Mouse (Mus musculus) skeletal muscle tissue, adult 2 months (tissue): ENCODE data around the gene Grsf1.

ENCODE experiments used
- DNase-seq: peaks from one replicate; pipeline ENCODE4 v3.0.0-alpha.2; 2012; ENCODE audit warnings: low read depth, low spot score

The Grsf1 gene

DNA sequence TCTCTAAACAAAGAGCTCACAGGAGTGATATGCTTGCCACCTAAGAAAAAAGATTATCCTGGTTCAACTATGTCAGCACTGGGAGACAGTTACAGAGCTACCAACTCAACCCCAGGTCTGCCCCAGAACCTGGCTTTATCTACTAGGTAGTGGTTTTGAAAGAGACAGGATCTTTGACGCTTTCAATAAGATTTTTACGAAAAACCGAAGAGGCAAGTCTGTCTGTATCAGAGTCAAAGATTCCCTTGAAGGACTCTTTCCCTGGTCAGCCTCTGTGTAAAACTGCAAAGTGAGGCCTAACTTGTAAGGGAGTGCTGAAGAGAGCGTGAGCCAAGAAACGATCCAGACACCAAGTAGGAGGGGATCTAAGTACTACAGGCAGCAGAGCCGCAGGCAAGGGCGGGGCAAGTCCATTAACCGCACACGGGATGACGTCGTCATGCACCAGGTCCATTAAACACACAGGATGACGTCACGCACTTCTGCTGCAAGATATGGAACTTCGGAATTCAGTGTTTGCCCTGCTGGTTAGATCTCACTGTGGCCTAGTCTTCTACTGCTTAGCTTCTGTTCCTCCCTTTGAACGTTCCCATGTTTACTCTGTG, 12.7 kb upstream of the Grsf1 start:
- DNase-seq = no peak

DNA sequence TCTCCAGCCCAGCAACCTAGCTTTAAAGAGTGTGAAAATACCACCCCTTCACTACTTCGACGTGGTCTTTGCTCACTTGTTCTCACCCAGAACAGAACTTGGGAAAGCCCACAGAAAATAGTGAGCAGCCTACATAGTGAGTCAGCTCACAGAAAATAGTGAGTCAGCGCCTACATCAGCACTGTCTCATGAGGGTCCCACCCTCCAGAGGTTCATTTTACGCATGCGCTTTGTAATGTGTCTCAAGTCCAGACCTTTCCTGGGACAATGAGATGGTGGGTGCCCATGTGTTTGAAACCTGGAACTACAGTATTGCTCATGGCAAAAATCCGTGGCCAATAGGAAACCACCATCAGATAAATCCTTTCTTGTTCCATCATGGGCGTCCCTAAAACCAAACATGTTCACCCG, 12.0 kb upstream of the Grsf1 start:
- no peak for DNase-seq

DNA sequence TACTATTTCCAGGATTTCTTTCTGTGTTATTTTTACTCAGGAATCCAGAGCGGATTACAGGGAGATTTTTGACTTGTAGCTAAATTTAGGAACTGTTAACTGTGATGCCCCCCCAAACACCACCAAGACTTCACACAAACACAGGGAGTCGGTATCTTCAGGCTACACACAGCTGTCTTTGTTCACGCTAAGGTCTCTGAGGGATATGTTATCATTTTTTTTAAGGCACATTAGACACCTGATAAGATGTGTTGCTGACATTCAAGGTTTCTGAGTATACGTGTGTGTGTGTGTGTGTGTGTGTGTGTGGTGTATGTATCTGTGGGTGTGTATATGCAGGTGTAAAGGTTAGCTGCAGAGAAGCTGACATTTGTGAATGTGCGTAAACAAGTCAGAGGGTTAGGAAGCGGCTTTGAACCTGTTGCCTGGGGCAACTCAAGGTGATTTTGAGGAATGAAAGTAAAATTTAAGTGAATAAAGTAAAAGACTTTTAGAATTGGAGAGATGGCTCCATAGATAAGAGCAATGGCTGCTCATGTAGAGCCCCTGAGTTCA, 9.9 kb upstream of the Grsf1 start:
- no peak for DNase-seq

DNA sequence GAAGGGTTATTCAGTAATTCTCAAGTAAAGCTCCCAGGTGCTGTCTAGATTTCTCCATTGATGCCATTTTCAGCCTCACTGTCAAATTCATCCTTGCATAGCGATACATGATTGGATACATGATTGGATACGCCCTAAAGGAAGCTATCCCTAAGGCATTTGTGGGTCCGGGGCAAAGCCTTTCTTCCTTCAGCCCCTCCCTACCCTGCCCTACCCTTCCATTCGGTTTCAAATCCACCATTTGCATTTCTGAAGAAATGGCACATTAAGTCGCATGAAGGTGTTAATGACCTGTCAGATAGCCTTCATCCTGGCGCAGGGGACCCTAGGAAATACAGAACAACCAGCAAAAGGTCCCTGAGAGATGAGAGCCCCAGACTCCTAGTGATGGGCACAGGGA, 9.3 kb upstream of the Grsf1 start:
- DNase-seq = no peak

DNA sequence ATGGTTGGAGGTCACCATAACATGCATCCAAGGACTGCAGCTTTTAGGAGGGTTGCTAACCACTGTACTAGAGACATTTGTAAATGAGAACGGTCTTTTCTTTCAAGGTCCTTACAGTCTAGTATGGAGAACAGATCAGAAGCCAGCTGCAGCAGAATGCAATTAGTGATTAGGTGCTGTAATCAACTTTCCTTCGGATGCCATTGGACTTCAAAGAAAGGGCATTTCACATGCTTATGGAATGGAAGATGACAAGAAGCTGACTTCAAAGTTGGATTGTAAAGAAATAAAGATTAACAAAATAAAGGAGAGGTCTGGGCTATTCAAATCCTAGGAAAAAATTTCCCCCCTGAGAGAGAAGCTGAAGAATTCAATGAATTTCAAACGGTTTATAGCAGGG, 8.3 kb upstream of the Grsf1 start:
- no peak for DNase-seq

DNA sequence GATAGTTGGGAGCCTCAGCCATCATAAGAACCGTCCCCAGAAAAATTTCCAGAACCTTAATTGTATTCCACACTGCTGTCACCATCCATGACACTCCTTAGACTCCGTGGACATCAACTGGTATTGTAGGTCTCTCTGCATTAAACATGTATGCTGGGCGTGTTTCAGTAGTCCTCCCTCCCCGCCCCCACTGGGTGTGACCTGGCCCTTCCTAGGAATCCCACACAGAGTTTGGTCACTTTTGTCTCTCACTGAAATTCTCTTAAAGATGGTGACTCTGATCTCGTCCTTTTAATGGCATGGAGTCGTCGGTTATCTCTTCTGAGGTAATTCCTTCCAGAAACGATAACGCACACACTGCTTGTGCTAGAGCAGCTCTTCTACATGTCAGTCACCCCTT, 7.7 kb upstream of the Grsf1 start:
- no peak for DNase-seq

DNA sequence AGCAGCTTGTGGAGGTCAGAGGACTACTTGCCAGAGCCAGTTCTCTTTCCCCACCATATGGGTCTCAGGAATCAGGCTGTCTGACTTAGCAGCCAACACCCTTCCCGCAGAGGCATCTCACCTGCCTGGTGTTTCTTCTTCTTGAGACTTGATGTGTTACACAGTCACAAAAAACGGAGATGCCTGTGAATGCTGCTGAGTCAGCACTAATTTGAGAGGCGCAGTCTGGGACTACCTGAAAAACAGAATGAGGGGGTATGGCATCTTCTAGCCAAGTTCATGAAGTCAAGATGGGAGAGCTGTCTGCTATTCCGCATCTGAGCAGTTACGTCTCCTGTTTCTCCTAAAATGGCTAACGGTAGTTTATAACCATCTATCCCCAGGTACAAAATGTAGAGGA, 4.6 kb upstream of the Grsf1 start:
- no peak for DNase-seq

DNA sequence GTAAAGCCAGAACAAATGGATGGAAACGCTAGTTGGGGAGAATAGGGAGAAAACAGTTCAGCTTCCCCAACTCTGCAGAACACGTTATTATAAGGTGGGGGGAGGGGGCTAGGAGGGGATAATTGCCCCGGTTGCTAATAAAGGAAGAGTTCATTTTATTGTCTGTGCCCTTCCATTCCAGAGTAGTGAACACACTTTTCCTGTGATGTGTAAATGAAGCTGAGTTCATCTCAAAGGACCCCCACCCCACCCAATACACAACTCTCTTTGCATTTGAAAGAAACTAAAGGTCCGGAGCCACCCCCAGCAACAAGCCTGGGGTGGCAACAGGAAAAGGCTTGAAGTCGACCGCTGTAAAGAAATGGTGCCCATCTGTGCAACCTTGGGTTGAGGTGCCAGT, 3.4 kb upstream of the Grsf1 start:
- no peak for DNase-seq

DNA sequence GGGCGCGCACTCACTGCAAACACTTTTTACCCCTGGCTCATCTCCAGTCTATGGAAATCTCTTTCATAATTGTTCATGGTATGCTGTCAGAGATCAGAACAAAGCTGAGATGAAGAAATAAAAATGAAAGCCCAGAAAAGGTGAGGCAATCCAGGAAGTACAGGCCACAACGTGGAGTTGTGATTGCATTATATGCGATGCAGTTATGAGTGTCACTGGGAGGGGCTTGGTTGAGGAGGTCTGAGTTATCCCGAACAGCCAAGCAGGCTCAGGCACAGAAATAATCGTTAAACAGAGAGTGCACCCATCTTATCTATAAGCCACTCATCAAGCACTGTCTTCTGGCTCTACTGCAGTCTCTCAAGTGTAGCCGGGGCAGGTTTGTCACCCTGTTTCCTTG, 3.0 kb upstream of the Grsf1 start:
- DNase-seq = no peak

DNA sequence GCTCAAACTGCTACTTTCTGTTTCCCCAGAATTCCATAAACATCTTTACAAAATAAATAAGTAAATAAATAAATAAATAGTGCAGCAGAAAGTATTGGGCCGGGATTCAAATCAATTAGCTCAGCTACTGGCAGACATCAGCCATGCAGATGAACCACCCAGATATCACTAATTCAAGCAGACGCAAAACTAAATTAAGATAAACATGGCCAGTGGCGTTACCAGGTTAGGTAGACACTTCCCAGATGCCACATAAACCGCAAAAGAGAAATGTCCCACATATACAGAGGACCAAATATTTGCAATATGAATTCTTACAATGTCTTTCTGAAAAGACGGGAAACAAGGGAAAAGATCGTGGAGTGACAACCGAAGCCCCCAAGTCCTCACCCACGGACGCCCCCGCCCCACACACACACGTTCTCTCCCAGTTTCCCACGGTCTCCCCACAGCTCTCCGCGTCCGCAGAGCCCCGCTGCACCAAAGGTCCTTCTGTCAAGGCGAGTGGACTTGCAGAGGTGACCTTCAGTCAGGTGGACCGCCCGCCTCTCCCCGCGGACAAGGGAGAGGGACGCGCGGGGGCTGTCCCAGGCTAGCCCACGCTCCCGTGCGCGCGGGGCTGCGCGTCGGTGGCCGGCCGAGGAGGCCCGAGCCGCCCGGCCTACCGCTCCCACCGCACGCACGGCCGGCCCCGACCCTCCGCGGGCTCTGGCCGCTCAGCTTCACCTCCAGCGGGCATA, 1.1 kb downstream of the Grsf1 start:
- DNase-seq = no peak

DNA sequence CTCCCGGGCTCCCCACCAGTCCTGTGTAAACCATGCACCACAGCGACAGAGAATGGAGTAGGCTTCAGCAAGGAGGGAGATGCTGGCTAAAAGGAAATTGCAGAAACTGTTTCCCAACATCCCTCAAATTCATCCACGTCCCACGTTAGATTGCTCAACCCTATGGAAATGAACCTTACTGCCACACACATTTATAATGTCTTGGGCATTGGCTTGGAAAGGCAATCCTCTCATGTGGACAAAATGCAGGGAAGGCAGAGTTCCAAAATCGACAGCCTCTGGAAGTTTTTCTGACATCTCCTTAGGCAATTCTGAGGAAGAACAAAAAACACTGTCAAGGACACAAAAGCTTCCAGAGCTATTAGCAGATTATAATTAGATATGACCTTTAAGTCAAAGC, 12.1 kb downstream of the Grsf1 start:
- no peak for DNase-seq

DNA sequence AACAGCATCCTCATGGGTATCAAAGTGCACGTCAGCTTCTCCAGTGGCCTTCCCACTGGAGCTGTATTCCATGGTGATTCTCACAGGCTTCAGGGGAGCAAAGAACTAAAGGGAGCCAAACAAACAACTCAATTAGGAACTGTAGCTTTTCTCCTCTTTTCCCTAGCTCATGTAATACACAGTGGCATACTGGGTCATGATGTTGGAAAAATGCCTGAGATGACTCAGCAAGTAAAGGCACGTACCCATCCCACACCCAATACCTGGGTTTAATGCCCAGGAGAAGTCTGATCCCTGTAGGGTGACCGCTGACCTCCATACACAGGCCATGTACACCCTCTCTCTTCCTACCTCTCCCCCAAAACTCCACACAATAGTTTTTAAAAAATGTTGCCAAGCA, 12.8 kb downstream of the Grsf1 start:
- no peak for DNase-seq

DNA sequence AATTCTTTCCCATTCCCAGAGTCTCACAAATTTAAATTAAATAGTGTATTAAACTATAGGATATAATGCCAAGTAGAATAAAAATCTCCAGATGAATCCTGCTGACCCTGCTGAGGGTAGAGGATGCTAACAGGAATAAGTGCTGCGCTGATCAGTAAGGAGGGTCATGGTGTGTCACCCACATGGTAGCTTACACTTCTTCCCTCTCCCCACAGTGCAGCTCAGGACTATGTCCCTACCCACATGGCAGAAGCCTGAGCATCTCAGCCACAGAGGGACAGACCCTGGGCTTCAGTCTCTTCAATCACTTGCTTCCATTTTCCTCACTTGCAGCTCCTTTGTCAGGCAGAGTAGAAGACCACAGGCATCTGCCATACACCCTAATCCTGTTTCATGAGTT, 18.1 kb downstream of the Grsf1 start:
- DNase-seq = no peak

DNA sequence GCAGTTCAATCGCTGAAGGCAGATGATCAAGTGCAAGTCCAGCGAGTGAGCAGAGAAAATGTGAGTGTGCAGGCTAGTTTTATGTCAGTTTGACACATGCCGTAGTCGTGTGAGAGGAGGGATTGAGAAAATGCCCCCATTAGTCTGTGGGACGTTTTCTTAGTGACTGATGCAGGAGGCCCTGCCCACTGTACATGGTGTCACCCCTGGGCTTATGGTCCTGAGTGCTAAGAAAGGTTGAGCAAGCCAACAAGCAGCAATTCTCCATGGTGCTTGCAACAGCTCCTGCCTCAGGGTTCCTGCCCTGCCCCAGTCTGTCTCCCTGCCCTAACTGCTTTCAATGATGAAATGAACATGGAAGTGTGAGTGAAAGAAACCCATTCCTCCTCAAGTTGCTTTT, 23.4 kb downstream of the Grsf1 start:
- DNase-seq = no peak

DNA sequence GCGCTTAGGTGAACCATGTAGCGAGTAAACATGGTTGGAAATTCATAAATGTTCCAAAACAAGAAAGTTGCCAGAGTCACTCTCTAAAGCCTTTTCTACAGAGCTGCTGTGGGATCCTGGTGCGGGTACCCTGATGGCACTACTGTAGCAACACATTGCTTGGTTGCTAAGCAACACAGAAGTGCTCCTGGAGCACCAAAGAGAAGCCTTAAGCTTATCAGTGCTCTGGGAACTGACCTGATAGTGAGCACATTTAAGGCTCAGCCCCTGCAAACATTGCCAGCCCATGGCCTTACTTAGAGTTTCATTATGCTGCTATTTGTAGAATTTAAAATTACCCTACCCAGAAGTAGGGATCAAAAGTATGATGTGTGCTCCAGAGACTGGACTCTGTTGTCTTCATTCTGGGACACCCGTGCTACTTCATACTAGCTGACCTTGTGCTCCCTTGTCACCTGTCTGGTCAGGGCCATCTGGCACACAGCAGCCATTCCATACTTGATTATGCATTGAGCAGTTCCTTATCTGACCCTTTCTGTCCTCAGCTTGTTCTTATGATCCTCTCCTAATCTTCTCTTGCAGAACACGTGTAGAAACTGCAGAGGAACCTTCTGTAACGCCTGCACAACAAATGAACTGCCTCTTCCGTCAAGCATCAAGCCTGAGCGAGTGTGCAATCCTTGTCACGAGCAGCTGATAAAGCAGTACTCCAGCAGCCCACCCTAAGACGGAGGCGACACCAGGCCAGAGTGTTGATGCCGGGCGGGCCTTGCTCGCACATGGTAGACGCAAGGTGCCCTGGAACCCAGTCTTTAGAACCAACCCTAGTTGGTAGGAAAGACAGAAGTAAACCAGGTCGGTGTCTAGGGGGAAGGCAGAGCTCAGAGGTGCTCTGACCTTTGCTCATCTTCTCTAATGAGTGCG, 26.5 kb downstream of the Grsf1 start:
- no peak for DNase-seq

DNA sequence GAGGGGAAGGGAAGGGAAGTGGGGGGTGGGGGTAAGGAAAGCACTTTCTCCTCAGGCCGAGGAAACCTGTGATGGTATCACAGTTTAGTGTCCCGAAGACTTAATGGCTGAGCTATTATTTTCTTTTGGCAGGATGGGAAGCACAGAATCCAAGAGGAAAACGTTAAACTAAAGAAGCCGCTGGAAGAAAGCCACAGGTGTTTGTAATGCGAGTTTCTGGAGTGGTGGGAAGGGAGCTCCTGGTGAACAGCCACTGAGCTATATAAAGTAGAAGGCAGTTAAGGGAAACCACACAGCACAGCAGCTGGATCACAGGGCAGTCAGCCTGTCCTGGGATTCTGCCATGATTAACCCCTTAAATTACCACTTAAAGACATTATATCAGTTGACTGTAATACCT, 30.6 kb downstream of the Grsf1 start:
- no peak for DNase-seq

DNA sequence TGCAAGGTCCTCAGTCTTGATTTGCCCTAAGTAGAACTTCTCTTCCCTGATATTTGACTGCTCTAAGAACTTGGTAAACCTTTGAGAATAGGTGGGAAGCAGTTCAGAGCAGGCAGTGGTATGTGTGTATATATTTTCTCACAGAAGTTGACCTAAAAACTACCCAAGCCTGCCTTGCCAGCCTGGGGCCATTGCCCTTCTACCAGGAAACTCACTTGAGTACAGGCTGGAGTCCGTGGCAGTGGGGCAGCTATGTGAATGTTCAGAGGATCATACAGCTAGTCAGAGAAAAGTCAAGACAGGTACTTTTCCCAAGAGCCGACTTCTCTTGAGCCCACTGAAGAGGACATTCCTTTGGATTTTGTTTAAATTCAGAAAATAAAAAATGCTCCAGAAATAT, 31.1 kb downstream of the Grsf1 start:
- DNase-seq = no peak

DNA sequence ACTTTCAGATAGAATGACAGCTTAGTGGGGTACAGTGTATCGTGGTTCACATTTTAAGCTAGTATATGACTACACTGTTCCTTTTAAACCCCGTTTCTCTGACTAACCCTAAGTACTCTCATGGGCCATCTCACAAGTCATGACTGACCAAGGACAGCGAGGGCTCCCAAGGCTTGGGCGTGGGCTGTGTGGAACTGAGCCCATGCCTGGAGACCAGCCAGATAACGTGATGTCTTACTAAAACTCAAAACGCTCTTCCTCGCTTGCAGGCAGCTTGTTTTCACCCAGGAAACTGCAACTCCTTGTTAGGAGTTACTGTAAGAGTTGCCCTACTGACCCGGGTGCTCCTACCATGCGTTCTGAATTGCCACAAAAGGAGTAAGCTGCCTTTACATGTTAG, 32.5 kb downstream of the Grsf1 start:
- peak; percentile 61 for DNase-seq

DNA sequence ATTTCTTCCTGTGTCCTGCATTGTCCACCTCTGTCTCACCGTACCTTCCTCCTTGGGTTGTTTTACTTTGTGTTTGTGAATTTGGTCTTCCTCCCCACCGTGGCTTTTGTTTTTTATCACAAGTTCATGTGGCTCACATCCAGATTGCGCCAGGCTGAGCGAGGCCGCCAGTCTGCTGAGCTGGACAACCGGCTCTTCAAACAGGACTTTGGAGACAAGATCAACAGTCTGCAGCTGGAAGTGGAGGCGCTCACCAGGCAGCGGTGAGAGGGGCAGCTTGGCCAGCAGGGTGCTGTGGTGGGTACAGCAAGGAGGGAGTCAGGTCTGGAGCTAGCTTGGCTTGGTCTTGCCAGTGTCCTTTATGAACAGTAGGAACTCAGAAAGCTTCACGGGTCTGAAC, 33.2 kb downstream of the Grsf1 start:
- DNase-seq = no peak

DNA sequence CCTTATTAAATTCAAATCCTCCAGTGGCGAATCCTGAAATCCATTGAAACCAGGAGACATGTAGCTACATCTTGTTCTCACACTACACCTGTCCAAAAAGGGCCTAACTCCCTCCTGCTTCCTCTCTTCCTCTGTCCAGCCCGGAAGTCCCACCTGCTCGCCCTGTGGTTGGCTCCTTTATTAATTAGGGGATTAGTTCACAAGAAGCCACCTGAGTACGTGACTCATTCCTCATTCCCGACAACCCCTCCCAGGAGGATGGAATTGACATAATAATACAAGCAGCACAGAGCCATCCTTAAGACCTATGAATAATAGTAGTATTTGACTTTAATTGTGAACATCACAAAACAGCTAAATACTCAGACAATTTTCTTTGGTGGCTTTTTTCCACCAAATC, 41.9 kb downstream of the Grsf1 start:
- no peak for DNase-seq

DNA sequence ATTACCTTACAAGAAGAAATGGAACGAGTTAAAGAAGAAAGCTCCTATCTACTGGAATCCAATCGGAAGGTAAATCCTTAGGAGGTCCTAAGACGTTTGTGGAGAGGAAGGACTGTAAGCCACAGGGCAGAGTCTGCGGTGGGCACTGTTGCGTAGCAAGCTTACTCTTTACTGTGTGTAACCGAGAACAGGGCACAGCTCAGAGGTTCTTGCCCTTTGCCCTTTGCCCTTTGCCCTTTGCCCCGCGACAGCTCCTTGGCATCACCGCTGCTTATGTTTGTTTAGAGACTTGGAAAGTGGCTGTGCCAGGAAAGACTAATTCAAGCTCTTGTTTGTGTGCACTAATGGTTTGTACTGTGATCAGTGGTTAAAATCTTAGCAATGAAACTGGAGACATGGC, 43.5 kb downstream of the Grsf1 start:
- DNase-seq = no peak

DNA sequence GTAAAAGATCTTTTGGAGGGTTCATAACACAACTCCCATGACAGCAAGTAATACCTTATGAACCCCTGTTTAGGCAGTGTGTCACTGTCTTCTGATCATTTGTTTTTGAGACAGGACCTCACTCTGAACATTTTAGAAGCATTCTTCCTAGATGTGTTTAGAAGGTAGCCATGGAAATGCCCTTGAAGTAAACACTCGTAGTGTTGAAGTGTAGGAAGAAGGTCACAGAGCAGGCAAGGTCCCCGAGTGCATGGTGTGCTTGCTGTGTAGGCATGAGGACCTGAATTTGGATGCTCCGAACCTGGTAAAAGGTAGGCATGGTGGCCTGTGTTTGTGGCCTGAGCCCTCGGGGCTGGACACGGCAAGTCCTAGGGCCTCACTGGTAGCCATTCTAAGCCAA, 44.4 kb downstream of the Grsf1 start:
- no peak for DNase-seq
